Mouse (Mus musculus): ENCODE data around the gene Gli2.

The Gli2 gene

GRCm38 (mm10) chr1:118901868-118902586 lies 151.4 kb downstream of the Gli2 start:
- no peak for DNase-seq (ENCODE audit: low spot score)

GRCm38 (mm10) chr1:118898351-118898750 lies 155.1 kb downstream of the Gli2 start:
- DNase-seq (ENCODE audit: low spot score), result no peak

DNA sequence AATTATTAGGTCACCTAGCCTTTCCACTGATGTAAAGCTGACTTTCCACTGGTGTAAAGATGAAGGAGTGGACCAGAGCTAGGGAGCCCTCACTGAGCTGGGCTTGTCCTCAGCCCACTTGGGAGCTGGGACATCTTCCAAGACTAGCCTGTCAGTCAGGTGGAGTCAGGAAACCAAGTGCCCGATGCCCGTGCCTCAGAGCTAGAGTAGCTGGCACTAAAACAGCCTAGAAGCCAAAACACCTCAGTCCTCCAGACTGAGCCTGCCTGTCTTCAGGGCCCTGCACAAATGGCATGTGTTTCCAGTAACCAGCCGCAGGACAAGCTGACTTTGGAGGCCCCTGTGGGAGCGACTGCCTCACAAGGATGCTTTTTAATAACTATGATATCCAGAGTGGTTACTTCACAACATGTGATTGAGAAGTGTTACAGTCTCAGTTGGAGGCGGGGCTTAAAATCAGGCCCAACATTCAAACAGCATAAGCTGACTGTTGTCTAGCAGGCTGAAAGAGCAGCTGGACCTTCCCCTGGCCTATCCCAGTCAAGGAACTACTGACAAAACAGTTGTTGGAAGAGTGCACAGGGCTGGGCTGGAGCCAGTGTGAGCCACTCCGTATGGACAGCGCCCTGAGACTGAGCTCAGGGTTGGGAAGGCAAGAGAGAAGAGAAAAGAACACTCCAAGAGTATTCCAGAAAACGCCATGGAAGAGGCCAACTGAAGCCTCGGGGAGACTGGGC lies 158.2 kb downstream of the Gli2 start:
- DNase-seq (ENCODE audit: low spot score), result no peak

- no peak for DNase-seq (ENCODE audit: low spot score)
Measured at GRCm38 (mm10) chr1:118891395-118891794, 162.0 kb downstream of the Gli2 start.

GRCm38 (mm10) chr1:118890125-118890875 lies 163.1 kb downstream of the Gli2 start:
- no peak for DNase-seq (ENCODE audit: low spot score)

GRCm38 (mm10) chr1:118880781-118881247 lies 172.6 kb downstream of the Gli2 start:
- DNase-seq (ENCODE audit: low spot score), result no peak

DNA sequence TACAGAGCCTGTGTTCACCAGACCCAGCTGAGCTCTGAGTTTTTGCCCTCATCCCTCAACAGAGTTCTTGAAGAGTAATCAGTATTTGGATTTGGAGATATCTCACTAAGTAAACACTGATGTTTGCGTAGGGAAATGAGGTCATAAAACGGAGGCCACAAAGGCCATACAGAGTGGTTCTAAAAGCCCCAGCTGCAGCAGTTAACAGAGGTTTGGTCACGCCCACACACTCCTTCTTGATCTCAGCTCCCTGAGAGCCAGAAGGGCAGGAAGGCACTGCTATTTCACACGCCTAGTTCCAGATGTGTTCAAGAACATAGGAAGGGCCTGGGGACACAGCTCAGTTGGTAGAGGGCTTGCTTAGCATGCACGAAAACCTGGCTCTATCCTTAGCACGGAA lies 175.1 kb downstream of the Gli2 start:
- DNase-seq (ENCODE audit: low spot score), result no peak

- no peak for DNase-seq (ENCODE audit: low spot score)
Measured at GRCm38 (mm10) chr1:118875227-118875626, 178.2 kb downstream of the Gli2 start.

DNA sequence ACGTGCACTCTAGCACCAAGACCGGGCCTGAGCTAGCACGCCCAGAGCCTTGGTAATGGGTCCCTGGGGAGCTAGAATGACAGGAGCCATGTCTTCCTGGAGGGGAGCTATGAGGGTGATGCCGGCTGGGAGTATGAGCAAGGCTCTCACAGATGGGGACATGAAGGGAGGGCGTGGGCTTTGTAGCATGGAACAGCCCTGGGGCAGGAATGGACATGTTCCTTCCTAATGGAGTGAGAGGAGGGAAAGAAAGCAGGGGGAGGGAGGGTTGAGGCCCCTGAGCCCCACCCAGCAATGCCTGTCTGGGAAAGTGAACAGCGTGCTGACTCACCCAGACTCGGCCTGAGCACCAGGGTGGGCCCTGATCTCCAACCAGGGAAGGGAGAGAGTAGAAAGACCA lies 179.9 kb downstream of the Gli2 start:
- DNase-seq (ENCODE audit: low spot score), result no peak

DNA sequence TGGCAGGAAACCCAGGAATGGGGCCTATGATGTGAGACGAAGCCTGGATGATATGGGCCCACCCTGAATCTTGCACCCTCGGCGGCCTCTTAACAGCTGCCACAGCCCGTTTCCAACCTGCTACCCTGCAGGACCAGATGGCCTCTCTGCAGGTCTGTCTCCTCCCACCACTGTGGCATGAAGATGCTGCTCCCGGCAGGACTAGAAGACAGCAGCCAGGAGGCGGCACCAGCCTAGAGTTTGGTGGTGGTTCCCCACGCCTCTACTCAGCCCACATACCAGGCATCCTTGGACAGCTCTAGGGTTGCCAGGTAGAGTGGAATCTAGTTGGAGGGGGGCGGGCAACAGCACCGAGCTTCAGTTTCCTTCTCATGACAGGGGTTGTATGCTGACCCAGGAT lies 188.7 kb downstream of the Gli2 start:
- no peak for DNase-seq (ENCODE audit: low spot score)

GRCm38 (mm10) chr1:118864031-118864430 lies 189.4 kb downstream of the Gli2 start:
- no peak for DNase-seq (ENCODE audit: low spot score)

GRCm38 (mm10) chr1:118858101-118858500 lies 195.3 kb downstream of the Gli2 start:
- no peak for DNase-seq (ENCODE audit: low spot score)

DNA sequence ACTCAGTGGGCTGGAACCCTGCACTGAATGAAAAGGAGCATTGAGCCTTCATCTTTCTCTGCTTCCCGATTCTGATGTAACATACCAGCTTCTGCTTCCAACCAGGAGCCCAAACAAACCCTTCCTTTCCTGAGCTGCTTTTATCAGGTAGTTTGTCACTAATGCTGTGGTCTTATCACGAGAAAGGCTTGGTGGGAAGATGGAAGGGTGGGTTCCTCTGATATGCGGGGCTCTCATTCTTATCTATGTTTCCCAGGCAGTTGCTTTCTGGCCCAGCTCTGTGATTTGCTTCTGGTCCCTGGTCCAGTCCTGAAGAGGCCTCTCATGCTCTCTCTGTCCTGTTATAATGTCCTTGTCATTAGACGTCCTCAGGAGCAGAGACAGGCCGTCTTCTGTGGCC lies 222.8 kb downstream of the Gli2 start:
- no peak for DNase-seq (ENCODE audit: low spot score)

DNA sequence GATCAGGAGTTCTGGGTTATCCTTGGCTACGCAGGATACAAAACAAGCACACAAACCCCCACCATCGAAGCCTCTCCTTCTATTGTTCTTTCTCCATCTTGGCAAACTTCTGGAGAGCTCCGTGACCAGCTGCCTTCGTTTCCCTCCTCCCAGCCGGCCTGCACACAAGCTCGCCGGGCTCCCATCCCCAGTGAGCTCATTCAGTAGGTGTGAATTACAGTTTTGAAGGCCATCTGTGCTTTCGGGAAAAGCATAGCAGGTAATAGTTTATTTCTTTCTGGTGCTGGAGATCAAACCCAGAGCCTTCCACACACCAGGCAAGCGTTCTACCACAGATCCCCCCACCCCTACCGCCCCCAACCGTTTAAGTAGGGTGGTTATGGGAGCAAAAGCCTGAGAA lies 226.8 kb downstream of the Gli2 start:
- DNase-seq (ENCODE audit: low spot score), result no peak

DNA sequence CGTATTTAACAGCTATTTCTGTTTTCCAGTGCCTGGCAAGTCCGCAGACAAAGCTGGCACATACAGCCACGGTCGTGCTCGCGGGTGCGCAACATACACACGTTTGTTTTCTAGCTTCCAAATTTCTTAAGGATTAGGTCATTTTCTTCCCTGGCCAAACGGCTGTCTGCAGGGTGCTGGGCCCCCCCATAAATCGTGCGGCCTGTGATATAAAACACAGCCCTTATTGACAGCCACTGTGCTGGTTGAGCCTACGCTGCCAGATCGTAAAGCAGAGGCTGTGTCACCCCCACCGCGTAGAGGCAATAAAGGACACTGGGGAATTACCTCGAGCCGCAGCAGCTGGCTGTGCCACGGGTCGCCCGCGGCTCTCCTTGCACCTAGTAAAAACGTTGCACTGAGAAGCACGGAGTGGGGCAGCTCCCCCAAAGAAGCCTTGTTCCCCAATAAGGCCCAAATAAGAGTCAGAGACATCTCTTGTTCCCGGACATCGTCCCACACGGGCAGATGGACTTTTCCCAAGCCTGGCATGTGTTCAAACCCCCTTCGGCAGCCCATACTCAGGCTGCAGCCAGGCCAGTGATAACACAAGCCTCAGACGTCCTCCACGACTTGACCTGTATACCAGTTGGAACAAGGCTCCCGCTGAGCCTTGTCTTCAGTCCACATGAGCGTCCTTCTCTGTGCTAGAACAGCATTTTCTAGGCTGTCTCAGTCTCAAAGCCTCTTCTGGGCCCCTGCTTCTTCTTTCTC lies 227.8 kb downstream of the Gli2 start:
- no peak for DNase-seq (ENCODE audit: low spot score)

- no peak for DNase-seq (ENCODE audit: low spot score)
Measured at GRCm38 (mm10) chr1:118825035-118825434, 228.4 kb downstream of the Gli2 start.

DNA sequence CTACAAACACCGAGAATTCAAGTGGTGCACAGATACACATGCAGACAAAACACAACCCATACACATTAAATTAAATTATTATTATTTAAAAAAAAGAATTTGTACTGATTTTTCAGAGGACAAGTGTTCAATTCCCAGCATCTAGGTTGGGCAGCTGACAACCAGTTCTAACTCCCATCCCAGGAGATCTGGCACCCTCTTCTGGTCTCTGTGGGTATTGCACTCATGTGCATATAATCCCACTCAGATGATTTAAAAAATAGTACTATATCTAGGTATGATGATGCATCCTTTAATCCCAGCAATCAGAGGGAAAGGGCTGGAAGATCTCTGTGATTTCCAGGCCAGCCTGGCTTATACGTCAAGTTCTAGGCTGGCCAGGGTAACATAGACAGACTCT lies 231.2 kb downstream of the Gli2 start:
- no peak for DNase-seq (ENCODE audit: low spot score)

DNA sequence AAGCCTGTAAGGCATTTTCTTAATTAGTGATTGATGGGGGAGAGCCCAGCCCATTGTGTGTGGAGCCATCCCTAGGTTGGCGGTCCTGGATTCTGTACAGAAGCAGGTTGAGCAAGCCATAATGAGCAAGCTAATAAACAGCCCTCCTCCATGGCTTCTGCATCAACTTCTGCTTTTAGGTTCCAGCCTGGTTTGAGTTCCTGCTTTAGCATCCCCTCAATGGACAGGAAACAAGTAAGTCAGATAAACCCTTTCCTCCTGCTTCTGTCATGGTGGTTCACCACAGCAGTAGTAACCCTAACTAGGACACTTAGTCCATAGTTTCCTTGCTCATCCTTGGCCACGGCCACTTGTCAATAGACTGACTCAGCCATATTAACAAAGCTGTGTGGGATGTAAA lies 238.4 kb downstream of the Gli2 start:
- DNase-seq (ENCODE audit: low spot score), result no peak

DNA sequence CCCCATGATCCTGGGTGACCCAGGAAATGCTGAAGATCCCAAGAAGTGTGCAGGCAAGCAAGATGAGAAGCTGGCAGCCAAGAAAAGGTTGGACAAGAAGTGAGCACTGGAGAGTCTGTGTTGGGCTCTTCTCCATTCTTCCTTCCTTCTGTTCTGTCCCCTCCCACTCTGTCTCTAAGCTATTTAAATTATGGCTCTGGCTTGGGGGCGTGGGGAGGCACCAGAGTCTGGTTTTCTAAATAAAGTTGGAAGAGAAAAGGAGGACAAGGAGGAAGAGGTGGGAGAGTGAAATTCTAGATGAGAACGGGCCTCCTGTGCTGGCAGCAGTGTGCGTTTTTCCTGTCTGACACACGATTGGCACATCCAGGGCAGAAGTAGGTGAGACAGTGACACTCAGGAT lies 243.1 kb downstream of the Gli2 start:
- DNase-seq (ENCODE audit: low spot score), result no peak

GRCm38 (mm10) chr1:118806727-118807126 lies 246.7 kb downstream of the Gli2 start:
- no peak for DNase-seq (ENCODE audit: low spot score)

DNA sequence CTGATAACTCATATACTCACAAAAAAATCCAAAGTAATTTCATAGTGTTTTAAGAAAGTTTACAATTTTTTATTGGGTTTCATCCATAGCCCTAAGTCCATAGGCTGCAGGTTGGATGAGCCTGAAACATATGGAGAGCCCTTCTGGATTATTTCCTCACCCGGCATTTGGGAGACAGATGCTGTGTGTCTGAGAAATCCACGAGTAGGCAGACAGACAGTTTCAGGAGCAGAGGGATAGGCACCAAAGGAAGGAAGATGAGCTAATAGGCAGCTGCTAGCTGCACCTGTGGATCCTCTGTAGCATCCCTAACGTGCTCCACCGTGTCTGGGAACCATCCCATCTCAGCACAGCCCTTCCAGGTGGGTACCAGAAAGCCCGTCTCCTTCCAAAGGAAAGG lies 251.3 kb downstream of the Gli2 start:
- no peak for DNase-seq (ENCODE audit: low spot score)

All from c-Kit-positive CD71-positive TER-119-positive erythroid progenitor cells, embryonic 14.5 days (primary cell).